Mouse (Mus musculus) c-Kit-positive CD71-positive TER-119-negative erythroid progenitor cells, embryonic 14.5 days (primary cell): Measurements from ENCODE around the gene Cat.

ENCODE experiments used
- DNase-seq: peaks from one replicate; pipeline ENCODE4 v3.0.0-alpha.2; 2013; ENCODE audit warnings: low read depth

Gene Cat

DNA sequence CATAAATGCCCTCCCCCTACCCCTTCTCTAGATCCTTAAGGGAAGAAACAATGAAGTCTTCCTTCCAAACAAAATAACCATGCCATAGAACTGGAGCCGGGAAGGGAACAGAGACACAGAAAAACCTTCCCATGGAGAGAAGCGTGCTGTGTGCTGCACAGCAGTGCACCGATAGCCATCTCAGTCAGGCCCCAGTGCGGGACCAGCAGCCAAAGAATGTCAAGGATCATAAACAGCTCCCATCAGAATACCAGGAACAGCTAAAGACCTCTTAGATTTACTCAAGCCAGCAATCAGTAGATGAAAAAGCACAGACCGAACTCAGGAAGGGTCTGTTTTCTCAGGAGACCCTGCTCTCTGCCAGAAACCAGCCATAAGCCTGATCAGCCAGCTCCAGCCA, 48.4 kb downstream of the Cat start:
- no peak for DNase-seq

DNA sequence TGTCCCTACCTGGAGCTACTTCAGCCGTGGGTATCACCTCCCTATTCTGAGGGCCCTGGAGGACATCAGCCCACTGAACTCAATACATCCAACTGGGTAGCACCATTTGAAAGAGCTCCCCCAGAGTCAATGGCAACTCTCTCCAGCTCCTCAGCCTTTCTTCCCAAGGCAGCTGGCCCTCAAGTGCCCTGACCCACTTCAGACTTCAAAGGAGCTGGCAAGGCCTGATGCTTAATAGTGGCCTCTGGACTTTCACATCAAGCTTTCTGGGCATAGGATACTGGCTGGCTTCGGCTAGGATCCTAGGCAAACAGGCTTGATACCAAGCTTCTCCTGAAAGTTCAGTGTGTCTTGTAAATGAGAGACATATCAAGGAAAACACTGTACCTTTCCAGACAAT, 49.9 kb downstream of the Cat start:
- DNase-seq = no peak

DNA sequence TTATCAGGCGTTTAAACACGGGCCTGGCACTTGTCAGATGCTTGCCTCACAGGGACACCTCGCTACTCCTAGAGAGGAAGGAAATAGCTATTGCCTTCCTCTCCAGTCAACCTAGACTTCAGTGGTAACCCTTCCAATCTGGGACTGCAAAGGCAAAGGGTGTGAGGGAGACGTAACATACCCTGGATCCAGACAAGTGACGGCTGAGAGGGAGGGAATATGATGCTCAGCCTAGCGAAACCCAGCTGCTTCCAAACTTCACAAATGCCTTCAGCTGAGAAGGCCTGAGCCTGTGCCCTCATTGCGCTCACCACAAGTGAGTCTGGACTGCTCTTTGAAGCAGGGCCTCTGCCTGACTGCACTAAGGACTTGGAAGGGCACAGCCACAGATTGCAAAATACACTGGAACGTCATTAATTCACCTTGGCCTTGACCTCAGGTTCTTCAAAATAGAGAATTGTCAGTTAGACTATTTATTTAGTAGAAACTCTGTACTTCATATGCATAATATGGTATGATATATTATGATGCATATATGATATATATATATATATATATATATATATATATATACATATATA, 52.2 kb downstream of the Cat start:
- no peak for DNase-seq

DNA sequence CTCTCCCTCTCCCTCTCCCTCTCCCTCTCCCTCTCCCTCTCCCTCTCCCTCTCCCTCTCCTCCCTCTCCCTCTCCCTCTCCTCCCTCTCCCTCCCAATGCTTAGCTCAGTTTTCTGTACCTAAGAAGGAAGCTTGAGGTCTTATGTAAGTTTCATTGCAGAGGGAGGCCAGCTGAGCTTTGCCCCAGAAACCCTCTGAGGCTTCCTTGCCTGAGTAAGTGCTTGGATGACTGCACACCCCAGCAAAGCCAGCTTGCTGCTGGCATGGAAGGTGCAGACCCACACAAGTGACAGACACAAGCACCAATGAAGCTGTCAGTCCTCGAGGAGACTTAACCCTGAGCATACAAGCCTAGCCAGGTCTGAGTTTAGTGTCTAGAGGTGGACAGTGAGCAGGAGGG, 54.2 kb downstream of the Cat start:
- no peak for DNase-seq

DNA sequence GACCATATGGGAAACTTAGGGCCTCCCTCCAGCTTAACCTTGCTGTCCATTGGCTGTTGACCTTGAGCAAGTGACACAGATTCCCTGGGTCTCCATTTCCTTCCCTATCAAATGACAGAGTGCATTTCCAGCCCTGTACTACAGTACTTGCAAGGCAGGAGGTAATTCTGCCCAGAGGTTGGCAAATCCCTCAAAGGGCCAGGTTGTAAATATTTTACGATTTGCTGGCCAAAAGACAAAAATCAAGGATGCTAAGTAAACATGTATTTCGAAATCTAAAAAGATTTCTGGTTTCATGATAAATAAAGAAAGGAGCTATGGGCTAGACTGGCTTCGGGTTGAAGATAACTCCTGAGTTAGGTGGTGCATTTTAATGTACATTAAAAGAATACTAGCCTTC, 56.6 kb downstream of the Cat start:
- no peak for DNase-seq

DNA sequence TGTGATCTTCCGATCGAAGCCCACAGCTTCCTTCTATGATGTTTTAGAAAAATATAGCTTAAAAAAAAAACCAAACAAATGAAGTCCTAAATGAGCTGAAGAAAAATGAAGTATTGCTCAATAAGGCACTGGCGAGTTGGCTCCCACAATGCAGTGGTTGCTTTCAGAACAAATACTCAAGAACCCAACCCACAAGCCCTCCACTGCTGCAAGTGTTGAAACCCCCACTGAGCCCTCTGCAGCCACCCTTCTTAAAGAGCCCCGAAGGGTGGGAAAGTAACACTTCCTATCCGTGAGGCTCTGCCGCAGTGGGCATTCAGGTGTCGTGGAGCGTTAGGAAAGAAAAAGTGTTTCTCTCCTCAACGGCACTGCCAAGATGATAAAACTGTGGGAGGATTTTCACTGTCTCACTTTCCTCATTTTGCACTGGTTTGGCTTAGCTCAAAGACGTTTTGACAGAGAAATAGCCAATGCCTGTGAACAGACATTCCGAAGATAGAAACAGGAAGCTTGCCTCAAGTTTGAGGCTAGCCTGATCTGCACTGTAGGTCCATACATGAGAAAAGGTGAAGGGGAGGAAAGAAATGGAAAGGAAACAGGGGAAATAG, 59.4 kb downstream of the Cat start:
- no peak for DNase-seq

DNA sequence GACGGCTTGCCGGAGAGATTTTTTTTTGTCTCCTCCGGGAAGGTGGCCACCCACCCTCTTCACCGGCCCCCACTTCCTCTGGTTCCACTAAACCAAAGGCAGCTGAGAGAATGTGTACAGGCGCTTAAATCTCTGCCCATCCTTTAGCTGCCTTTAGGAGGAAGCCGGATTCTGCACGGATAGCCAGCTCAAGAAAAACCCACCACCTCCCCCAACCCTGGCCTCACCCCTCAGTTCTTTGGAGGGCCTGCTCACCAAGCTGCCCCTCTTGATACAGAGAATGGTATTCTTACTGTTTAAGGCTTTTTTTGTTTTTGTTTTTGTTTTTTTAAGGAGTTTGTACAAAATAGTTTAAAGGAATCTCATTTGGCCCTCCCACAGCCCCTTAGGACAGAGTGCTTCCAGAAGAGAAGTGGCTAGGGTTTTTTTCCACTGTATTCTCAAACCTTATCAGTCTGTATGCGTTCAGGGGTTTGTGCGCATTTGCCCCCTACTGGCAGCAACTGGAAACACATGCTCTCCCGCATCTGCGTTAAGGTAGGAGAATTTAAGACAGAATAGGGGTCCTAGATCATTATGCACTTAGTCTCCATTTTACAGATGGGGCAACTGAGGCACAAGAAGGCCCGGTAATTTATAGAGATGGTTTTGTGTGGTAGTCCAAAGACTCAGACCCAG, 60.5 kb downstream of the Cat start:
- DNase-seq = peak; percentile 42

DNA sequence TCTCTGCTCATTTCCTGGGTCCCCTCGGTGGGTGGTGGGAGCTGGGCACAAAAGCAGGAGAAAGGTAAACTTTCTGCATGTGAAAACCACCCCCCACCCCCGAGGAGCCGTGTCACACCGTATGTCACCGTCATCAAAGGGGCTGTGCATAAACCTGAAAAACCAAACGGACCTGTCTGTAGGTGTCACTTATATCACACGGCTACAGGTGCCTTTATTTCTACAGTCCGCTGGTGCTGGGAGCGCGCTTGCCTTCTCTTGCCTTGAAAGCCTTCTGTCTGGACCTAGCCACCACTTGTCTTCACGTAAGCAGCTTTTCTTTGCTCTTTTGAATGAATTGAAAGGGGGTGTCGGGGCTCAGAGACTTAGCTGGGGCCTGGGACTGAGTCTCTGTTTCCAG, 61.1 kb downstream of the Cat start:
- no peak for DNase-seq

DNA sequence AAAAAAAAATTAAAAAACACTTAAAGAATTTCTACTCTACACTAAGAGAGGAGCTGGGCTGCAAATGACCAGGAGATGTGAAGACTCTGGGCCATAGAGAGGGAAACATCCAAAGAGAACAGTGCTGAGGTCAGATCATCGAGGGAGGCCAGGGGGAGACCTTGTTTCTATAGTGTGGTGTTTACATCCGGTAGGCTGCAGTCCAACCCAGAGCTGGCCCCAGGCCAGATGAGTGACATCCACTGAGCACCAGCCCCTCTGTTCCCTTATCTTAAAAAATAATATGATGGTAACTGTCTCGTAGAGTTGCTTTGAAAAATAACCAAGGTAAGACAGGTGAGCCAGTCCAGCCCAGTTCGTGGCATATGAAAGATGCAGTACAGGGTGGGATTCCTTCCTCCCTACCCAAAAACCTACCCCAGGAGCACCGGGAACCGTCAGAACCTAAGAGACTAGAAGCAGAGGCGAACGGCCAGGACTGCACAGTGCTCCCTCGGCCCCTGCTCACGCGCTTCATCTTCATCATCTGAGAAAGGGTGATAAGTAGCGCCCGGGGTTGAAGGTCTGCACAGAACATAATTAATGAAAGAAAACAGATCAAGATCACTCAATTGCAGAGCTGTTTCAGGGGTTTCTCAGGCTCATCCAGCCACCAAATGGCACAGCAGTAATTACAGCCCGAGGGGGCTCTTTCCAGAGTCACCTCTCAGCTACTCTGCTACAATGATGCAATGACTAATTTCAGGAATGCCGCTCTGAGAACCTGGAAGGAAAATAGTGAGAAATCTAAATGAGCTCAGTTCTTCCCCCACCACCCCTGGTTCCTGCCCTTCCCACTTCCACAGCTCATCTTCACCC, 64.1 kb downstream of the Cat start:
- DNase-seq = no peak

DNA sequence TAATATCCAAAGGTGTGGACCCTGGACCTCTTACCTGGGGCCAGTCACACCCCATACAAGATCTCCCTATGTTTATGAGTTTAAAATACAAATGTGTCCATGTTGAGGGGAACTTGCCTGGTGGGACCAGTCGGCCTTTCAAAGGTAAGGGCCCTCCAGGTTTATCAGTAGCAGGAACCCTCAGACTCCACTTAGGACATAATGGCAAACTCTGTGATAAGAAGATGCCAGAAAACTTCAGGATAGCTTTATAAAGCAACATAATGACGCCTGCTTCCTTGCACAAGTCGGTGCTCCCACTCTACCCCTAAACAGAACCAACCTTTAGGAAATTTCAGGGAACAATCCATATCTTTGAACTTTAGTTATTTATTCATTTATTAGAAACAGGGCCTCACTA, 69.2 kb downstream of the Cat start:
- DNase-seq = no peak

DNA sequence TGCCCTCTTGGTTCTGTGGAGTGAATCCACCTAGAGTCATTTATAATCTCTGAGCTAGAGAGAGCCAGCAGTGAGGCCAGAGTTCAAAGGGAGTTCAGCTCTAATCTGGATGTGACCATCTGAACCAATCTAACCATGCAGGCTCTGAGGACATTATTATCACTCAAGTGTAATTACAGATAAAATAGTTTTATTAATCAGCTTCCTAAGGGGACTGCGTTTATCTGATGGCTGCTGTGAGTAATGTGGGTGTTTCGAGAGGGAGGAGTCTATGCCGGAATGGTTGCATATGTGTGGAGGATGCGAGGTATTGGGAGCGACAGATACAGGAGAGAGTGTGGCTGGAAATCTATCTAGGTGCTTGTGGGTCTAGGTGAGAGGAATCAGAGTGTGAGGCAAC, 71.6 kb downstream of the Cat start:
- DNase-seq = no peak

DNA sequence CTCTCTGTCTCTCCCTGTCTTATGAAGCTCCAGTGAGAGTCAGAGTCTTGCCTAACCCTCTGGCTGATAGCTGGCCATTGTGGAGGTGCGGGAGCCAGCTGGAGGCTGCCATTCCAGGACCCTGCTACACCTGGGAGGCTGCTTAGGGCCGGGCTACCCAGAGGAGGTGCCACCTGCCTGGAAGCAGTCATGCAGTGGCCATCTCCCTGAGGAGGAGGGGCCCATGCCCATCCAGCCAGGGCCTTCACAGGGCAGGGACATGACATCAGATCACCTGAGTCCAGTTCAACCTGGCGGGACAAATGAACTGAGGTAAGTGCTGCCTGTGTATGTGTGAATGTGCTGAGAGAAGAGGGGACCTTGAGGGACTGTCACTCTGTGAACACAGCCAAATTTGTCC, 73.1 kb downstream of the Cat start:
- DNase-seq = no peak

DNA sequence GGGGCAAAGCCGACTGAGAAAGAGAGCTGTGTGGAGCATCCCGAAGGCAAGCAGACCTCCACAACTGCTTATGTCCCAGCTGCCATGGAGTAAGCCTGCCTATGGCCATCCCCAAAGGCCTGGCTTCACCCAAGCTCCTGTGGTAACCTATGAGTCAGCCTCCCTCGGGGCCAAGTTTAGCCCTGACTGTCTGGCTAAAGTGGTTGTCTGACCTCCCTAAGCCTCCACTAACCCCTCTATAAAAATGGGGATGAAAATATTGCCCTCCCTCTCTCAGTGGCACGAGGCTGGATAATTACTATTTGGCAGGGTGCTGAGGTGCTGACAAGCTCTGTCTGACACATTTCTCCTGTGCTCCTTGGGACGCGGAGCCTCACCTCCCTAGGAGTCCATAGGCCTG, 73.6 kb downstream of the Cat start, which contains the start of gene Elf5:
Gene Elf5 (plus strand): TSS at position 341 of the 400 bp plus-strand sequence.
- DNase-seq = no peak

DNA sequence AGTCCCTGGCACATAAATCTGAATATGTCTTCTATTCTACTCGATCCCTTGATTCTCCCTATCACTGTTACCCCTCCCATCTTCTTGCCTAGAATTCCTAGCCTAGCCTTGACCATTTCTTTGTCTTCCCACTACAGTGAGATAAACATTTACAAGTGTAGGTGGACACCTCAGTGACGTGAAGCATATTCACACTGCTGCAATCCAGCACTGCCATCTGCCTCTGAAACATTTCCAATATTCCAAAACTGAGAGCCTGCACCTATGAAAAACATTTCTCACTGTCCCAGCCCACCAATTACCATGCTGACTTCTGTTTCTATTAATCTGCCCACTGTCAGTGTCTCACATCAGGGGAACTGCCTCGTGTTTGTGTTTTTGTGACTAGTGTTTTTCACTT, 78.7 kb downstream of the Cat start:
- DNase-seq = no peak
